Mouse (Mus musculus): ENCODE data around the gene Rsph1. TPM values are rescaled to one million over a fixed set of nuclear protein-coding genes. Genes with fewer than 3 reads are reported as not detected.

Rsph1 gene
- polyA plus RNA-seq, 1 experiment from 2014 or later = 1.7 TPM

GRCm38 (mm10) chr17:31281830-31282686 is 4.9 kb upstream of the Rsph1 start:
- Histone ChIP-seq H3K4me3 (ENCODE audit: low read depth, low read length) (no peak overlapping the region), H3K4me1 (ENCODE audit: control insufficient read depth, insufficient read depth, low read length) (peaks cover 10% of the 10 kb centered on the region), H3K9me3 (ENCODE audit: control insufficient read depth, low read length) (no peaks in the 10 kb centered on the region), H3K4me2 (no peak overlapping the region; the same call in 1 of the 2 replicates), H3K9ac (ENCODE audit: low read length) (no peak overlapping the region), H3K36me3 (ENCODE audit: control insufficient read depth, insufficient read depth, low read length) (no peaks in the 10 kb centered on the region), H3K27me3 (ENCODE audit: control insufficient read depth, insufficient read depth, low read length) (no peaks in the 10 kb centered on the region), H3K27ac (ENCODE audit: low read depth, low read length) (no peak overlapping the region)
- WGBS = 33% methylated on average over 19 of the region's 19 CpGs
- ATAC-seq (ENCODE audit: low FRiP score) (no peak), DNase-seq (ENCODE audit: low spot score, missing footprints) (no peak)

- peaks cover 2% of the 10 kb centered on the region; the same call in 1 of the 2 replicates for H3K27me3 ChIP-seq (ENCODE audit: control insufficient read depth, insufficient read depth, low read length)
- DNase-seq (ENCODE audit: low spot score, missing footprints) = no peak
- no peak overlapping the region for H3K4me3 ChIP-seq (ENCODE audit: low read depth, low read length)
- H3K4me2 ChIP-seq = no peak overlapping the region
- no peaks in the 10 kb centered on the region for H3K36me3 ChIP-seq (ENCODE audit: control insufficient read depth, insufficient read depth, low read length)
- H3K9me3 ChIP-seq (ENCODE audit: control insufficient read depth, low read length) = no peaks in the 10 kb centered on the region
- no peak for ATAC-seq (ENCODE audit: low FRiP score)
- H3K4me1 ChIP-seq (ENCODE audit: control insufficient read depth, insufficient read depth, low read length) = peaks cover 14% of the 10 kb centered on the region
- WGBS = 84% methylated on average over 6 of the region's 6 CpGs
- H3K27ac ChIP-seq (ENCODE audit: low read depth, low read length) = no peak overlapping the region
- H3K9ac ChIP-seq (ENCODE audit: low read length) = no peak overlapping the region
These were observed 3.1 kb upstream of the Rsph1 start for GRCm38 (mm10) chr17:31280269-31280668.

- H3K9ac ChIP-seq (ENCODE audit: low read length) = no peak overlapping the region
- peaks cover 2% of the 10 kb centered on the region; the same call in 1 of the 2 replicates for H3K27me3 ChIP-seq (ENCODE audit: control insufficient read depth, insufficient read depth, low read length)
- no peaks in the 10 kb centered on the region for H3K36me3 ChIP-seq (ENCODE audit: control insufficient read depth, insufficient read depth, low read length)
- ATAC-seq (ENCODE audit: low FRiP score) (no peak), DNase-seq (ENCODE audit: low spot score, missing footprints) (no peak)
- WGBS = 85% methylated on average over 9 of the region's 9 CpGs
- H3K4me3 ChIP-seq (ENCODE audit: low read depth, low read length) = no peak overlapping the region
- no peak overlapping the region for H3K4me2 ChIP-seq
- H3K27ac ChIP-seq (ENCODE audit: low read depth, low read length) = no peak overlapping the region
- H3K9me3 ChIP-seq (ENCODE audit: control insufficient read depth, low read length) = no peaks in the 10 kb centered on the region
- H3K4me1 ChIP-seq (ENCODE audit: control insufficient read depth, insufficient read depth, low read length) = peaks cover 14% of the 10 kb centered on the region
These were observed 2.4 kb upstream of the Rsph1 start for GRCm38 (mm10) chr17:31279541-31279940.

GRCm38 (mm10) chr17:31277931-31278330 is 748 bp upstream of the Rsph1 start:
- WGBS = 68% methylated on average over 4 of the region's 4 CpGs
- Histone ChIP-seq H3K4me3 (ENCODE audit: low read depth, low read length) (no peak overlapping the region), H3K4me2 (no peak overlapping the region), H3K9me3 (ENCODE audit: control insufficient read depth, low read length) (no peaks in the 10 kb centered on the region), H3K9ac (ENCODE audit: low read length) (no peak overlapping the region), H3K27ac (ENCODE audit: low read depth, low read length) (no peak overlapping the region), H3K4me1 (ENCODE audit: control insufficient read depth, insufficient read depth, low read length) (peaks cover 14% of the 10 kb centered on the region), H3K36me3 (ENCODE audit: control insufficient read depth, insufficient read depth, low read length) (no peaks in the 10 kb centered on the region), H3K27me3 (ENCODE audit: control insufficient read depth, insufficient read depth, low read length) (peaks cover 2% of the 10 kb centered on the region; the same call in 1 of the 2 replicates)
- ATAC-seq (ENCODE audit: low FRiP score) (no peak), DNase-seq (ENCODE audit: low spot score, missing footprints) (no peak)

GRCm38 (mm10) chr17:31276207-31276921 is 819 bp downstream of the Rsph1 start:
- no peaks in the 10 kb centered on the region for H3K36me3 ChIP-seq (ENCODE audit: control insufficient read depth, insufficient read depth, low read length)
- H3K4me3 ChIP-seq (ENCODE audit: low read depth, low read length) = peak overlapping the region; percentile 41
- no peak for DNase-seq (ENCODE audit: low spot score, missing footprints)
- H3K9me3 ChIP-seq (ENCODE audit: control insufficient read depth, low read length) = no peaks in the 10 kb centered on the region
- peaks cover 2% of the 10 kb centered on the region; the same call in 1 of the 2 replicates for H3K27me3 ChIP-seq (ENCODE audit: control insufficient read depth, insufficient read depth, low read length)
- WGBS = 16% methylated on average over 9 of the region's 9 CpGs
- H3K27ac ChIP-seq (ENCODE audit: low read depth, low read length) = no peak overlapping the region
- peak overlapping the region; percentile 61 for H3K4me2 ChIP-seq
- peaks cover 9% of the 10 kb centered on the region; the same call in 1 of the 2 replicates for H3K4me1 ChIP-seq (ENCODE audit: control insufficient read depth, insufficient read depth, low read length)
- no peak for ATAC-seq (ENCODE audit: low FRiP score)
- H3K9ac ChIP-seq (ENCODE audit: low read length) = peak overlapping the region; percentile 58; the same call in 1 of the 2 replicates

- ATAC-seq (ENCODE audit: low FRiP score) (no peak), DNase-seq (ENCODE audit: low spot score, missing footprints) (no peak)
- H3K9ac ChIP-seq (ENCODE audit: low read length) = no peak overlapping the region
- peaks cover 2% of the 10 kb centered on the region; the same call in 1 of the 2 replicates for H3K27me3 ChIP-seq (ENCODE audit: control insufficient read depth, insufficient read depth, low read length)
- H3K4me3 ChIP-seq (ENCODE audit: low read depth, low read length) = no peak overlapping the region
- H3K4me1 ChIP-seq (ENCODE audit: control insufficient read depth, insufficient read depth, low read length) = peaks cover 9% of the 10 kb centered on the region; the same call in 1 of the 2 replicates
- H3K36me3 ChIP-seq (ENCODE audit: control insufficient read depth, insufficient read depth, low read length) = no peaks in the 10 kb centered on the region
- H3K4me2 ChIP-seq = no peak overlapping the region
- H3K9me3 ChIP-seq (ENCODE audit: control insufficient read depth, low read length) = no peaks in the 10 kb centered on the region
- no peak overlapping the region for H3K27ac ChIP-seq (ENCODE audit: low read depth, low read length)
- 77% methylated on average over 6 of the region's 6 CpGs for WGBS
These were observed 2.0 kb downstream of the Rsph1 start for GRCm38 (mm10) chr17:31275181-31275580.

GRCm38 (mm10) chr17:31273631-31274030 is 3.6 kb downstream of the Rsph1 start:
- no peak for ATAC-seq (ENCODE audit: low FRiP score)

GRCm38 (mm10) chr17:31272416-31273165 is 4.6 kb downstream of the Rsph1 start:
- ATAC-seq (ENCODE audit: low FRiP score) = no peak
- DNase-seq (ENCODE audit: low spot score, missing footprints) = no peak
- Histone ChIP-seq H3K4me2 (no peak overlapping the region), H3K9me3 (ENCODE audit: control insufficient read depth, low read length) (no peaks in the 10 kb centered on the region), H3K4me1 (ENCODE audit: control insufficient read depth, insufficient read depth, low read length) (peaks cover 9% of the 10 kb centered on the region; the same call in 1 of the 2 replicates), H3K4me3 (ENCODE audit: low read depth, low read length) (no peak overlapping the region), H3K36me3 (ENCODE audit: control insufficient read depth, insufficient read depth, low read length) (no peaks in the 10 kb centered on the region), H3K9ac (ENCODE audit: low read length) (no peak overlapping the region), H3K27me3 (ENCODE audit: control insufficient read depth, insufficient read depth, low read length) (peaks cover 2% of the 10 kb centered on the region; the same call in 1 of the 2 replicates), H3K27ac (ENCODE audit: low read depth, low read length) (no peak overlapping the region)
- WGBS = 92% methylated on average over 9 of the region's 9 CpGs

More at GRCm38 (mm10) chr17:31273631-31274030, 3.6 kb downstream of the Rsph1 start:
- no peak for DNase-seq (ENCODE audit: low spot score, missing footprints)
- peaks cover 9% of the 10 kb centered on the region; the same call in 1 of the 2 replicates for H3K4me1 ChIP-seq (ENCODE audit: control insufficient read depth, insufficient read depth, low read length)
- H3K27me3 ChIP-seq (ENCODE audit: control insufficient read depth, insufficient read depth, low read length) = peaks cover 2% of the 10 kb centered on the region; the same call in 1 of the 2 replicates
- H3K4me3 ChIP-seq (ENCODE audit: low read depth, low read length) = no peak overlapping the region
- no peaks in the 10 kb centered on the region for H3K36me3 ChIP-seq (ENCODE audit: control insufficient read depth, insufficient read depth, low read length)
- H3K9me3 ChIP-seq (ENCODE audit: control insufficient read depth, low read length) = no peaks in the 10 kb centered on the region
- H3K27ac ChIP-seq (ENCODE audit: low read depth, low read length) = no peak overlapping the region
- H3K9ac ChIP-seq (ENCODE audit: low read length) = no peak overlapping the region
- WGBS = 88% methylated on average over 8 of the region's 8 CpGs
- H3K4me2 ChIP-seq = no peak overlapping the region
